Mouse (Mus musculus): ENCODE data around the gene Rerg. TPM values are rescaled to one million over a fixed set of nuclear protein-coding genes. Genes with fewer than 3 reads are reported as not detected.
A peak's percentile ranks its signal among the peaks of the same experiment; 100 is the strongest.

The Rerg gene
- total RNA-seq, 2 experiments from 2014 or later: not detected

GRCm38 (mm10) chr6:137098232-137099191, 71.8 kb downstream of the Rerg start:
- ATAC-seq (replicated peaks; ENCODE audit: low FRiP score, low TSS enrichment, poor library complexity, severe bottlenecking): 0 out of 2 replicates have a peak, but pooled peaks have one; percentile 67

- ATAC-seq (replicated peaks; ENCODE audit: low FRiP score, low TSS enrichment, poor library complexity, severe bottlenecking): no peak
Observed at GRCm38 (mm10) chr6:137094475-137094874, 75.8 kb downstream of the Rerg start.

- ATAC-seq (replicated peaks; ENCODE audit: low FRiP score, low TSS enrichment, poor library complexity, severe bottlenecking): no peak
Observed at GRCm38 (mm10) chr6:137088469-137088868, 81.8 kb downstream of the Rerg start.

- no peak for ATAC-seq (replicated peaks; ENCODE audit: low FRiP score, low TSS enrichment, poor library complexity, severe bottlenecking)
Observed at GRCm38 (mm10) chr6:137087956-137088355, 82.3 kb downstream of the Rerg start.

GRCm38 (mm10) chr6:137087470-137087869, 82.8 kb downstream of the Rerg start:
- no peak for ATAC-seq (replicated peaks; ENCODE audit: low FRiP score, low TSS enrichment, poor library complexity, severe bottlenecking)

- no peak for ATAC-seq (replicated peaks; ENCODE audit: low FRiP score, low TSS enrichment, poor library complexity, severe bottlenecking)
Observed at GRCm38 (mm10) chr6:137079701-137080100, 90.6 kb downstream of the Rerg start.

- no peak for ATAC-seq (replicated peaks; ENCODE audit: low FRiP score, low TSS enrichment, poor library complexity, severe bottlenecking)
Observed at GRCm38 (mm10) chr6:137076731-137077130, 93.6 kb downstream of the Rerg start.

GRCm38 (mm10) chr6:137076225-137076624, 94.1 kb downstream of the Rerg start:
- no peak for ATAC-seq (replicated peaks; ENCODE audit: low FRiP score, low TSS enrichment, poor library complexity, severe bottlenecking)

GRCm38 (mm10) chr6:137072256-137072655, 98.0 kb downstream of the Rerg start:
- no peak for ATAC-seq (replicated peaks; ENCODE audit: low FRiP score, low TSS enrichment, poor library complexity, severe bottlenecking)

GRCm38 (mm10) chr6:137071466-137071865, 98.8 kb downstream of the Rerg start:
- ATAC-seq (replicated peaks; ENCODE audit: low FRiP score, low TSS enrichment, poor library complexity, severe bottlenecking): no peak

- ATAC-seq (replicated peaks; ENCODE audit: low FRiP score, low TSS enrichment, poor library complexity, severe bottlenecking): no peak
Observed at GRCm38 (mm10) chr6:137065506-137065905, 104.8 kb downstream of the Rerg start.

- no peak for ATAC-seq (replicated peaks; ENCODE audit: low FRiP score, low TSS enrichment, poor library complexity, severe bottlenecking)
Observed at GRCm38 (mm10) chr6:137064786-137065185, 105.5 kb downstream of the Rerg start.

GRCm38 (mm10) chr6:137063239-137063940, 106.9 kb downstream of the Rerg start:
- ATAC-seq (replicated peaks; ENCODE audit: low FRiP score, low TSS enrichment, poor library complexity, severe bottlenecking): no peak

GRCm38 (mm10) chr6:137061880-137062531, 108.3 kb downstream of the Rerg start:
- ATAC-seq (replicated peaks; ENCODE audit: low FRiP score, low TSS enrichment, poor library complexity, severe bottlenecking): no peak

GRCm38 (mm10) chr6:137060595-137060994, 109.7 kb downstream of the Rerg start:
- ATAC-seq (replicated peaks; ENCODE audit: low FRiP score, low TSS enrichment, poor library complexity, severe bottlenecking): no peak

GRCm38 (mm10) chr6:137058257-137058656, 112.0 kb downstream of the Rerg start:
- ATAC-seq (replicated peaks; ENCODE audit: low FRiP score, low TSS enrichment, poor library complexity, severe bottlenecking): no peak

GRCm38 (mm10) chr6:137054073-137054472, 116.2 kb downstream of the Rerg start:
- ATAC-seq (replicated peaks; ENCODE audit: low FRiP score, low TSS enrichment, poor library complexity, severe bottlenecking): no peak

GRCm38 (mm10) chr6:137053464-137053863, 116.8 kb downstream of the Rerg start:
- ATAC-seq (replicated peaks; ENCODE audit: low FRiP score, low TSS enrichment, poor library complexity, severe bottlenecking): peak; percentile 92

GRCm38 (mm10) chr6:137053006-137053405, 117.3 kb downstream of the Rerg start:
- no peak for ATAC-seq (replicated peaks; ENCODE audit: low FRiP score, low TSS enrichment, poor library complexity, severe bottlenecking)

- no peak for ATAC-seq (replicated peaks; ENCODE audit: low FRiP score, low TSS enrichment, poor library complexity, severe bottlenecking)
Observed at GRCm38 (mm10) chr6:137047036-137047435, 123.3 kb downstream of the Rerg start.
